Mouse (Mus musculus): Measurements from ENCODE around the gene Nup210l.
"Not testable (repeated sequence)": the region's sequence is repeated elsewhere in the genome, so short reads cannot be mapped to it uniquely, and the experiment has no call there.

Gene Nup210l

GRCm38 (mm10) chr3:90221123-90221522 is 117.2 kb downstream of the Nup210l start:
- DNase-seq (ENCODE audit: low read depth, low spot score) = no peak

GRCm38 (mm10) chr3:90222455-90222854 is 118.5 kb downstream of the Nup210l start:
- no peak for DNase-seq (ENCODE audit: low read depth, low spot score)

- DNase-seq (ENCODE audit: low read depth, low spot score) = no peak
Measured at GRCm38 (mm10) chr3:90222941-90223340, 119.0 kb downstream of the Nup210l start.

GRCm38 (mm10) chr3:90224331-90224730 is 120.4 kb downstream of the Nup210l start:
- no peak for DNase-seq (ENCODE audit: low read depth, low spot score)

GRCm38 (mm10) chr3:90231075-90231474 is 127.1 kb downstream of the Nup210l start:
- no peak for DNase-seq (ENCODE audit: low read depth, low spot score)

GRCm38 (mm10) chr3:90231507-90232333 is 127.8 kb downstream of the Nup210l start, which contains the start of gene Jtb:
TSS of gene Jtb (plus strand) at chr3:90231597.
- DNase-seq (ENCODE audit: low read depth, low spot score) = peak; percentile 97

- peak; percentile 42 for DNase-seq (ENCODE audit: low read depth, low spot score)
Measured at GRCm38 (mm10) chr3:90241251-90241650, 137.3 kb downstream of the Nup210l start.

- DNase-seq (ENCODE audit: low read depth, low spot score) = no peak
Measured at GRCm38 (mm10) chr3:90241669-90242358, 137.9 kb downstream of the Nup210l start.

GRCm38 (mm10) chr3:90242984-90243775 is 139.2 kb downstream of the Nup210l start, which contains the start of gene Creb3l4:
TSS of gene Creb3l4 (minus strand) at chr3:90243512.
- DNase-seq (ENCODE audit: low read depth, low spot score) = no peak

- DNase-seq (ENCODE audit: low read depth, low spot score) = peak; percentile 53
Measured at GRCm38 (mm10) chr3:90245406-90245805, 141.5 kb downstream of the Nup210l start.

- no peak for DNase-seq (ENCODE audit: low read depth, low spot score)
Measured at GRCm38 (mm10) chr3:90247630-90247959, 143.7 kb downstream of the Nup210l start.

- peak; percentile 95 for DNase-seq (ENCODE audit: low read depth, low spot score)
Measured at GRCm38 (mm10) chr3:90247960-90248745, 144.2 kb downstream of the Nup210l start, which contains the start of gene Slc39a1. TSS of gene Slc39a1 (plus strand) at chr3:90248172.

- peak; percentile 61 for DNase-seq (ENCODE audit: low read depth, low spot score)
Measured at GRCm38 (mm10) chr3:90248746-90249100, 144.8 kb downstream of the Nup210l start.

GRCm38 (mm10) chr3:90250791-90251190 is 146.9 kb downstream of the Nup210l start:
- no peak for DNase-seq (ENCODE audit: low read depth, low spot score)

- not testable (repeated sequence) for DNase-seq (ENCODE audit: low read depth, low spot score)
Measured at GRCm38 (mm10) chr3:90251731-90252226, 147.8 kb downstream of the Nup210l start.

GRCm38 (mm10) chr3:90252659-90253058 is 148.7 kb downstream of the Nup210l start:
- DNase-seq (ENCODE audit: low read depth, low spot score) = not testable (repeated sequence)

- DNase-seq (ENCODE audit: low read depth, low spot score) = peak; percentile 18
Measured at GRCm38 (mm10) chr3:90253174-90253573, 149.2 kb downstream of the Nup210l start.

- peak; percentile 96 for DNase-seq (ENCODE audit: low read depth, low spot score)
Measured at GRCm38 (mm10) chr3:90253653-90254418, 149.9 kb downstream of the Nup210l start, which contains the start of gene Crtc2. TSS of gene Crtc2 (plus strand) at chr3:90254163.

GRCm38 (mm10) chr3:90254419-90255193 is 150.7 kb downstream of the Nup210l start:
- DNase-seq (ENCODE audit: low read depth, low spot score) = peak; percentile 66

All from A20 (cell line).